Mouse (Mus musculus) stomach, postnatal 0 days (tissue): ENCODE data around the gene Mt4. TPM values are rescaled to one million over a fixed set of nuclear protein-coding genes. Genes with fewer than 3 reads are reported as not detected.

Experiments
- ATAC-seq: fragments of 200-750 bp; cut with Nextera tagmentation; 2 replicates; pipeline ENCODE4 v1.8.0; 2017; ENCODE audit not compliant: low FRiP score, low TSS enrichment
- DNase-seq: peaks from one replicate; pipeline ENCODE4 v3.0.0-alpha.2; 2016; ENCODE audit warnings: low spot score
- H3K27ac ChIP-seq: fragments of 300-500 bp; sonication (generic); replicated peaks from 2 replicates; pipeline ENCODE4 v1.5.1; 2014; ENCODE audit warnings: mild to moderate bottlenecking, control low read depth
- H3K27me3 ChIP-seq: fragments of 300-500 bp; sonication (generic); 2 replicates; pipeline ENCODE4 v1.6.1; 2014; ENCODE audit warnings: low read length; ENCODE audit not compliant: control insufficient read depth, insufficient read depth
- H3K36me3 ChIP-seq: fragments of 300-500 bp; sonication (generic); 2 replicates; pipeline ENCODE4 v1.6.1; 2014; ENCODE audit warnings: low read length, mixed read lengths; ENCODE audit not compliant: control insufficient read depth, insufficient read depth
- H3K4me1 ChIP-seq: fragments of 300-500 bp; sonication (generic); replicated peaks from 2 replicates; pipeline ENCODE4 v1.6.1; 2014; ENCODE audit warnings: antibody characterized with exemption; ENCODE audit not compliant: control insufficient read depth, insufficient read depth
- H3K4me2 ChIP-seq: fragments of 300-500 bp; sonication (generic); replicated peaks from 2 replicates; pipeline ENCODE4 v1.6.1; 2014; ENCODE audit warnings: low read depth, mild to moderate bottlenecking, control low read depth, moderate library complexity
- H3K4me3 ChIP-seq: fragments of 300-500 bp; sonication (generic); 2 replicates; pipeline ENCODE4 v1.5.1; 2014; ENCODE audit warnings: low read depth, low read length, control low read depth
- H3K9ac ChIP-seq: fragments of 300-500 bp; sonication (generic); 2 replicates; pipeline ENCODE4 v1.6.1; 2014; ENCODE audit warnings: mild to moderate bottlenecking, low read length, control low read depth, mixed read lengths
- H3K9me3 ChIP-seq: fragments of 300-500 bp; sonication (generic); 2 replicates; pipeline ENCODE4 v1.6.1; 2016; ENCODE audit warnings: low read length; ENCODE audit not compliant: control insufficient read depth
- CTCF ChIP-seq: IDR thresholded peaks from 2 replicates; pipeline ENCODE4 v1.5.1; 2016; ENCODE audit warnings: antibody characterized with exemption, low read depth, mild to moderate bottlenecking, moderate library complexity
- EP300 ChIP-seq: optimal IDR thresholded peaks from 2 replicates; pipeline ENCODE3; 2016; ENCODE audit warnings: antibody characterized with exemption
- WGBS: fragments of 180-500 bp; shearing (Covaris S2); extraction: QIAGEN DNeasy Blood & Tissue Kit; methylation state at CpG from one replicate; pipeline ENCODE4 v1.1.7; 2014; 5-methylcytosine and 5-hydroxymethylcytosine counted together
- polyA plus RNA-seq: library from polyadenylated mRNA; unstranded; fragments of >200 nt; fragmentation: Nextera tagmentation; extraction: Ambion mirVana; gene quantifications from 2 replicates; pipeline ENCODE4 v1.2.1, GENCODE M21; 2015

Gene Mt4
- polyA plus RNA-seq, 1 experiment from 2014 or later = 79.7 TPM

GRCm38 (mm10) chr8:94172809-94173732 lies 36.1 kb downstream of the Mt4 start:
- DNase-seq = peak; percentile 59
- no peak for TF ChIP-seq CTCF
- TF ChIP-seq EP300 = no peak
- Histone ChIP-seq H3K4me3 (peak overlapping the region; percentile 49), H3K27ac (peak overlapping the region; percentile 87), H3K27me3 (0 out of 2 replicates have a peak, but pooled peaks cover 2% of the 10 kb centered on the region), H3K4me1 (peaks cover 5% of the 10 kb centered on the region), H3K4me2 (peak overlapping the region; percentile 83), H3K9me3 (no peaks in the 10 kb centered on the region), H3K36me3 (no peaks in the 10 kb centered on the region), H3K9ac (peak overlapping the region; percentile 51)
- 3% methylated on average over 39 of the region's 39 CpGs for WGBS
- no peak; the same call in 1 of the 2 replicates for ATAC-seq

- peak overlapping the region; percentile 83 for H3K4me2 ChIP-seq
- H3K9ac ChIP-seq = no peak overlapping the region
- 0 out of 2 replicates have a peak, but pooled peaks cover 2% of the 10 kb centered on the region for H3K27me3 ChIP-seq
- H3K4me3 ChIP-seq = peak overlapping the region; percentile 49
- ATAC-seq (no peak), DNase-seq (no peak)
- H3K9me3 ChIP-seq = no peaks in the 10 kb centered on the region
- H3K4me1 ChIP-seq = peaks cover 5% of the 10 kb centered on the region
- TF ChIP-seq EP300 = no peak
- TF ChIP-seq CTCF = peak; percentile 43
- H3K27ac ChIP-seq = no peak overlapping the region; the same call in 1 of the 2 replicates
- no peaks in the 10 kb centered on the region for H3K36me3 ChIP-seq
- WGBS = 38% methylated on average over 11 of the region's 11 CpGs
These were observed 36.9 kb downstream of the Mt4 start for GRCm38 (mm10) chr8:94173848-94174403.

DNA sequence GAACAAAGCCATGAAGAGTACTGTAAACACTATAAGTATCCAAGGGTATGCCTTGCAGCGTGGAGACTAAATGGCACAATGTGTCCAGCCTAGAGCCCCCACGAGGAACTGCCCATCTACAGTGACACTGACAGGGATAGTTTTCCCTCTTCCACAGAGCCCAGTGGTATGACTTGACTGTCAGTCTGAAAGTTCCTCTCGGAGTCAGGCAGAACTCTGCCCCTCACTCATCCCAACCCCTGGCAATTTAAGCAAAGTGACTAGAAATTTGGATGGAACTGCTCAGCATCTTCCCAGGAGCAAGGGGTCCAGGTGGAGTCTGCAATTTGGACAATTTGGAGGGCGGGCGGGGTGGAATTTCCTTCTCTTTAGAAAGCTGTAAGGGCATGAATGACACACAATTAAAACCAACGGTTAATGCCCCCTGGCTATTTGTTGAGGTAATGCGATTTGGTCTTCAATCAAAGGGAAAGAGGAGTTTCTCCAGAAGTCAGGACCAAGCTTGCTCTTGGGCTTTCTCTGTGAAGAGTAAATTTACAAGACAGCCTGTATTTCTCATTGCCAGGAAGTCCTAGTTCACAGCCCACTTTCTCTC lies 37.7 kb downstream of the Mt4 start:
- no peak overlapping the region for H3K4me2 ChIP-seq
- H3K36me3 ChIP-seq = no peaks in the 10 kb centered on the region
- DNase-seq (peak; percentile 41), ATAC-seq (no peak)
- H3K9me3 ChIP-seq = no peaks in the 10 kb centered on the region
- TF ChIP-seq EP300 (no peak), CTCF (peak; percentile 55)
- no peak overlapping the region for H3K4me3 ChIP-seq
- H3K27ac ChIP-seq = peak overlapping the region; percentile 24; the same call in 1 of the 2 replicates
- H3K27me3 ChIP-seq = 0 out of 2 replicates have a peak, but pooled peaks cover 2% of the 10 kb centered on the region
- H3K4me1 ChIP-seq = peaks cover 5% of the 10 kb centered on the region
- 39% methylated on average over 7 of the region's 7 CpGs for WGBS
- no peak overlapping the region for H3K9ac ChIP-seq

DNA sequence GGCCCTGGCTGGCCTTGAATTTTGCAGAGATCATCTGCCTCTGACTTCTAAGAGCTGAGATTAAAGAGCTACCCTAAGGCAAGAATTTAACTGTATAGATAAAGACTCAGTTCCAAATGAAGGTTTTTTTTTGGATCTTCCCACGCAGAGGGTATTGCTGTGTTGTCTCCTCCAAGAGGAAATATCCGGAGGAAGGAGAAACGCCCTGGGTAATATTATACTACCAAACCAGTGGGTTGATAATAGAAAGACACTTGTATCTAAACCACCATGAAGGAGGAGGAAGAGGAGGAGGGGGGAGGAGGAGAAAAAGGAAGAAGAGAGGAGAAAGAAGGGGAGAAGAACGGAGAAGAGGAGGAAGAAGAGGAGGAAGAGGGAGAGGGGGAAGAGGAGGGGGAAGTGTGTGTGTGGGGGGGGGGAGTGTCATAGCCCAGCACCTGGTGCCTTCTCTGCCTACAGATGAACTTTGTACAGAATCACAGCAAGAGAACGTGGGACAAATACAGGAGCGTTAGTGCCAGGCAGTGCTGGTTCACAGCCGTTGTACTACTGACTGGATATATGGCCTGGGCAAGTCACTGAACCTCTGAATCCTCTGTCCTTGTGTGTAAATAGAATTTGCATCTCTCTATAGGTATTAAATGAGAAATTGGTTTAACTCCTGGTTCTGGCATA lies 40.9 kb downstream of the Mt4 start:
- DNase-seq = no peak
- Histone ChIP-seq H3K9ac (no peak overlapping the region), H3K36me3 (no peaks in the 10 kb centered on the region), H3K4me1 (0 out of 2 replicates have a peak, but pooled peaks cover 3% of the 10 kb centered on the region), H3K9me3 (no peaks in the 10 kb centered on the region), H3K4me2 (peak overlapping the region; percentile 60; the same call in 1 of the 2 replicates), H3K27ac (peak overlapping the region; percentile 85), H3K4me3 (no peak overlapping the region), H3K27me3 (no peaks in the 10 kb centered on the region; the same call in 1 of the 2 replicates)
- 69% methylated on average over 7 of the region's 7 CpGs for WGBS
- TF ChIP-seq EP300 (no peak), CTCF (no peak)
- ATAC-seq = no peak

- Histone ChIP-seq H3K27me3 (no peaks in the 10 kb centered on the region; the same call in 1 of the 2 replicates), H3K36me3 (no peaks in the 10 kb centered on the region), H3K4me1 (peaks cover 3% of the 10 kb centered on the region; the same call in 1 of the 2 replicates), H3K4me2 (peak within 1 kb of the TSS; percentile 60), H3K27ac (peak within 1 kb of the TSS; percentile 90), H3K9me3 (no peaks in the 10 kb centered on the region), H3K4me3 (peak within 1 kb of the TSS; percentile 54), H3K9ac (peak within 1 kb of the TSS; percentile 73)
- no peak for TF ChIP-seq EP300
- no peak; the same call in 1 of the 2 replicates for TF ChIP-seq CTCF
- under 1% methylated on average over 50 of the region's 50 CpGs for WGBS
- peak; percentile 99 for DNase-seq
- ATAC-seq = peak; percentile 91
These were observed 42.1 kb downstream of the Mt4 start, which contains the start of gene Mt1 for GRCm38 (mm10) chr8:94178857-94179712. Gene Mt1, plus strand, starts transcription at chr8:94179082.
